In the genomic region with DNA sequence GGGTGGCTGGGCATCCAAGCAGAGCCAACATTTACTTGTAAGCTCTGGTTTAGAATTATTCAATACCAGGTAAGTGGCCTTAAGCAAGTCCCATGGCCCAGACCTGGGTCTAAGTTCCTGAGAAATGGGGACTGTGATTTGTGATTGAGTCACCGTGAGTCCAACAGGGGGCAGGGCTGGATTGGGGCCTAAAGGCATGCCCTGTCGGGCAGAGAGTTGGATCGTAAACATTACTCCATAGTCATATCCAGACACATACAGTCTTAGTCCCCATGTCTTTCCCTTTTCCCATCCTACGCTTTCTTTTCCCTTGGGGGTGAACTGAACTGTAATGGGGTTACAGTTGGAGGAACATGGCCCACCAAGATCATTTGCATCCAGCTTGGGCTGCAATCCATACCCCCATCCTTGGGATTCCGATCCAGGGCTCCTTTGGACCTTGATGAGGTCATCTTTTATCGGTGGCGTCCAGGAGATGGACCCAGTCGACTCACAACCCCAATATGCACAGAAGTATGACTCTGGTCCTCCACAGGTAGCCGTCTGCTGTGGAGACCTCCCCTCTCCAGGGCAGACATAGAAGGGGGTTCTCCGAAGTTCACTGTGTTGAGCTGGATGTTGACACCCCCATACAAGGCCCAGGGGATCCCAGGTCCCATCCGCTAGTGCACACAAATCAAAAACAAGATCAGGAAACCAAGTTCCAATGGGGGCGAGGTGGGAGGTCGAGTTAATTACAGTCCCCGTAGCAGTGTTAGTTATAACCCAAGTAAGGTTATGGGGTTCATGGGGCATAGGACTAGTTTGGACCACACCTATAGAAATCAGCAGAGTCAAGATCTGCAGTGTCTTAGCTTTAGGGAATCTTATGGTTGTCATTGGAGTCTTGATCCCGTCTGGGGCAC, we compare ENCODE assay signal across 8 mouse cellular contexts. TPM values are rescaled to one million over a fixed set of nuclear protein-coding genes. Genes with fewer than 3 reads are reported as not detected.
DNase-seq lines count a peak whose midpoint lies in the region; ATAC-seq lines count a peak whose summit lies in the region.

No protein-coding gene starts in this region.

- ATAC-seq in midbrain, embryonic 16.5 days: no peak
- ATAC-seq in intestine, embryonic 14.5 days (replicated peaks; ENCODE audit: low FRiP score, low TSS enrichment, low read depth): no peak

- no peak overlapping the region for H3K9ac ChIP-seq in midbrain, embryonic 16.5 days (ENCODE audit: low read depth, low read length)
- no peak overlapping the region for H3K9ac ChIP-seq in intestine, embryonic 14.5 days (ENCODE audit: low read length)

- peak overlapping the region; percentile 88 for H3K27ac ChIP-seq in heart, embryonic 10.5 days
- peak overlapping the region; percentile 98; the same call in 1 of the 2 replicates for H3K27ac ChIP-seq in midbrain, embryonic 10.5 days (replicated peaks)
- no peak overlapping the region for H3K27ac ChIP-seq in midbrain, embryonic 16.5 days (ENCODE audit: low read length)
- no peak overlapping the region for H3K27ac ChIP-seq in intestine, embryonic 14.5 days (ENCODE audit: low read depth)

- peaks cover 21% of the 10 kb centered on the region for H3K36me3 ChIP-seq in heart, embryonic 10.5 days
- H3K36me3 ChIP-seq in midbrain, embryonic 10.5 days: peaks cover 52% of the 10 kb centered on the region
- H3K36me3 ChIP-seq in midbrain, embryonic 16.5 days (ENCODE audit: control insufficient read depth, insufficient read depth, low read length): no peaks in the 10 kb centered on the region
- peaks cover 13% of the 10 kb centered on the region; the same call in 1 of the 2 replicates for H3K36me3 ChIP-seq in intestine, embryonic 14.5 days (ENCODE audit: control insufficient read depth, insufficient read depth, low read length)
- H3K36me3 ChIP-seq in splenic B cell, adult 2 months (ENCODE audit: control insufficient read depth, insufficient read depth, low read length, poor library complexity, severe bottlenecking): peaks cover 11% of the 10 kb centered on the region

- H3K4me3 ChIP-seq in heart, embryonic 10.5 days: peak overlapping the region; percentile 75
- peak overlapping the region; percentile 86 for H3K4me3 ChIP-seq in midbrain, embryonic 10.5 days
- no peak overlapping the region for H3K4me3 ChIP-seq in midbrain, embryonic 16.5 days (ENCODE audit: low read depth, low read length)
- peak overlapping the region; percentile 32; the same call in 1 of the 2 replicates for H3K4me3 ChIP-seq in intestine, embryonic 14.5 days (ENCODE audit: low read depth, low read length)

- H3K27me3 ChIP-seq in heart, embryonic 10.5 days (ENCODE audit: insufficient read depth, poor library complexity, severe bottlenecking): no peaks in the 10 kb centered on the region
- no peaks in the 10 kb centered on the region for H3K27me3 ChIP-seq in midbrain, embryonic 10.5 days (ENCODE audit: low read depth, poor library complexity, severe bottlenecking)
- H3K27me3 ChIP-seq in midbrain, embryonic 16.5 days (ENCODE audit: control insufficient read depth, insufficient read depth, low read depth, low read length): no peaks in the 10 kb centered on the region
- H3K27me3 ChIP-seq in intestine, embryonic 14.5 days (replicated peaks; ENCODE audit: control insufficient read depth, insufficient read depth, low read length): no peaks in the 10 kb centered on the region
- H3K27me3 ChIP-seq in splenic B cell, adult 2 months (ENCODE audit: control insufficient read depth, insufficient read depth, low read length, poor library complexity, severe bottlenecking): no peaks in the 10 kb centered on the region

- intact Hi-C loops in gastrocnemius, postnatal 14 days (cut with DNase I; ENCODE audit: low total_unique reads): no loop called here

- H3K4me2 ChIP-seq in midbrain, embryonic 16.5 days (ENCODE audit: low read length): no peak overlapping the region
- peak overlapping the region; percentile 90 for H3K4me2 ChIP-seq in intestine, embryonic 14.5 days (ENCODE audit: low read length)

- no peaks in the 10 kb centered on the region for H3K9me3 ChIP-seq in heart, embryonic 10.5 days
- H3K9me3 ChIP-seq in midbrain, embryonic 10.5 days (replicated peaks): no peaks in the 10 kb centered on the region
- H3K9me3 ChIP-seq in midbrain, embryonic 16.5 days (replicated peaks; ENCODE audit: control insufficient read depth, low read length, poor library complexity, severe bottlenecking): no peaks in the 10 kb centered on the region
- no peaks in the 10 kb centered on the region for H3K9me3 ChIP-seq in intestine, embryonic 14.5 days (ENCODE audit: control insufficient read depth, low read length)

- peaks cover 44% of the 10 kb centered on the region for H3K4me1 ChIP-seq in heart, embryonic 10.5 days
- peaks cover 66% of the 10 kb centered on the region for H3K4me1 ChIP-seq in midbrain, embryonic 10.5 days
- H3K4me1 ChIP-seq in midbrain, embryonic 16.5 days (ENCODE audit: control insufficient read depth, insufficient read depth, low read length): peaks cover 19% of the 10 kb centered on the region
- peaks cover 29% of the 10 kb centered on the region for H3K4me1 ChIP-seq in intestine, embryonic 14.5 days (replicated peaks; ENCODE audit: control insufficient read depth, insufficient read depth, low read length)

- WGBS in heart, embryonic 10.5 days: 90% methylated on average over 15 of the region's 15 CpGs
- WGBS in midbrain, embryonic 10.5 days: 96% methylated on average over 15 of the region's 15 CpGs
- 95% methylated on average over 15 of the region's 15 CpGs for WGBS in midbrain, embryonic 16.5 days
- 94% methylated on average over 15 of the region's 15 CpGs for WGBS in intestine, embryonic 14.5 days

- no peak for DNase-seq in heart, embryonic 10.5 days (ENCODE audit: low spot score)
- DNase-seq in heart, adult 18-20 months: no peak
- DNase-seq in midbrain, embryonic 10.5 days (ENCODE audit: low spot score): no peak
- no peak for DNase-seq in intestine, embryonic 14.5 days (ENCODE audit: low spot score)
- DNase-seq in splenic B cell, adult 2 months (ENCODE audit: low read depth, low spot score): peak; percentile 28
- DNase-seq in thymus, postnatal 10 days (ENCODE audit: low spot score in 2 of 2): no peak
- DNase-seq in gastrocnemius, postnatal 14 days: no peak

RNA-seq across cellular contexts. Expression of a gene that starts 2.0 kb away (rescaled TPM):
- polyA plus RNA-seq in heart, embryonic 10.5 days (2016; fragmentation: Nextera tagmentation; extraction: Ambion mirVana): 112 and 166 TPM in 2 replicates
- 10 to 100 TPM; 32.4 to 35.1 TPM for total RNA-seq in heart, adult 18-20 months (2021)
- polyA plus RNA-seq in midbrain, embryonic 10.5 days (2016; fragmentation: Nextera tagmentation; extraction: Ambion mirVana): 177 and 210 TPM in 2 replicates
- polyA plus RNA-seq in midbrain, embryonic 16.5 days (2015; fragmentation: Nextera tagmentation; extraction: Ambion mirVana): 54.8 and 56.5 TPM in 2 replicates
- 119 and 133 TPM in 2 replicates for polyA plus RNA-seq in intestine, embryonic 14.5 days (2014; fragmentation: Nextera tagmentation; extraction: Ambion mirVana)
- 10 to 100 TPM; 26.8 to 29.2 TPM for total RNA-seq in gastrocnemius, postnatal 14 days (2021)

RNA-seq across cellular contexts. Expression of a gene that starts 17.1 kb away (rescaled TPM):
- 197 and 247 TPM in 2 replicates for polyA plus RNA-seq in heart, embryonic 10.5 days (2016; fragmentation: Nextera tagmentation; extraction: Ambion mirVana)
- total RNA-seq in heart, adult 18-20 months (2021): 10 to 100 TPM; 16.3 to 18.0 TPM
- 307 and 337 TPM in 2 replicates for polyA plus RNA-seq in midbrain, embryonic 10.5 days (2016; fragmentation: Nextera tagmentation; extraction: Ambion mirVana)
- 97.2 and 107 TPM in 2 replicates for polyA plus RNA-seq in midbrain, embryonic 16.5 days (2015; fragmentation: Nextera tagmentation; extraction: Ambion mirVana)
- 216 and 228 TPM in 2 replicates for polyA plus RNA-seq in intestine, embryonic 14.5 days (2014; fragmentation: Nextera tagmentation; extraction: Ambion mirVana)
- total RNA-seq in gastrocnemius, postnatal 14 days (2021): 10 to 100 TPM; 19.5 to 20.1 TPM

RNA-seq across cellular contexts. Expression of a gene that starts 17.6 kb away (rescaled TPM):
- polyA plus RNA-seq in heart, embryonic 10.5 days (2016; fragmentation: Nextera tagmentation; extraction: Ambion mirVana): 0.26 and 0.34 TPM in 2 replicates
- 10 to 100 TPM; 13.1 to 14.1 TPM for total RNA-seq in heart, adult 18-20 months (2021)
- polyA plus RNA-seq in midbrain, embryonic 10.5 days (2016; fragmentation: Nextera tagmentation; extraction: Ambion mirVana): 0.19 and 0.28 TPM in 2 replicates
- 0.16 and 0.26 TPM in 2 replicates for polyA plus RNA-seq in midbrain, embryonic 16.5 days (2015; fragmentation: Nextera tagmentation; extraction: Ambion mirVana)
- polyA plus RNA-seq in intestine, embryonic 14.5 days (2014; fragmentation: Nextera tagmentation; extraction: Ambion mirVana): 0.19 and 0.26 TPM in 2 replicates
- total RNA-seq in gastrocnemius, postnatal 14 days (2021): 1 to 10 TPM; 3.7 to 3.9 TPM

RNA-seq across cellular contexts. Expression of a gene that starts 26.3 kb away (rescaled TPM):
- 1.6 and 1.7 TPM in 2 replicates for polyA plus RNA-seq in heart, embryonic 10.5 days (2016; fragmentation: Nextera tagmentation; extraction: Ambion mirVana)
- 10 to 100 TPM in 1 of 2 experiments, 1 to 10 TPM in 1; 9.8 to 10.8 TPM for total RNA-seq in heart, adult 18-20 months (2021)
- polyA plus RNA-seq in midbrain, embryonic 10.5 days (2016; fragmentation: Nextera tagmentation; extraction: Ambion mirVana): 0.71 and 0.81 TPM in 2 replicates
- 2.0 and 2.4 TPM in 2 replicates for polyA plus RNA-seq in midbrain, embryonic 16.5 days (2015; fragmentation: Nextera tagmentation; extraction: Ambion mirVana)
- 0.53 and 1.2 TPM in 2 replicates for polyA plus RNA-seq in intestine, embryonic 14.5 days (2014; fragmentation: Nextera tagmentation; extraction: Ambion mirVana)
- total RNA-seq in gastrocnemius, postnatal 14 days (2021): 10 to 100 TPM; 11.6 to 14.8 TPM

RNA-seq across cellular contexts. Expression of a gene that starts 26.8 kb away (rescaled TPM):
- 1.8 and 2.4 TPM in 2 replicates for polyA plus RNA-seq in heart, embryonic 10.5 days (2016; fragmentation: Nextera tagmentation; extraction: Ambion mirVana)
- 10 to 100 TPM; 17.5 to 41.5 TPM for total RNA-seq in heart, adult 18-20 months (2021)
- 1.3 and 1.6 TPM in 2 replicates for polyA plus RNA-seq in midbrain, embryonic 10.5 days (2016; fragmentation: Nextera tagmentation; extraction: Ambion mirVana)
- polyA plus RNA-seq in midbrain, embryonic 16.5 days (2015; fragmentation: Nextera tagmentation; extraction: Ambion mirVana): 13.4 and 19.3 TPM in 2 replicates
- polyA plus RNA-seq in intestine, embryonic 14.5 days (2014; fragmentation: Nextera tagmentation; extraction: Ambion mirVana): 3.5 and 4.5 TPM in 2 replicates
- total RNA-seq in gastrocnemius, postnatal 14 days (2021): 1 to 10 TPM; 3.8 to 6.8 TPM

Comparison
In these comparisons a context has a peak if more than half of its experiments do, and no peak if none do; other contexts are left out.
1. H3K27ac ChIP-seq: peak in heart, embryonic 10.5 days (single experiment) and midbrain, embryonic 10.5 days (single experiment); none in midbrain, embryonic 16.5 days (single experiment) and intestine, embryonic 14.5 days (single experiment).